Mouse (Mus musculus): ENCODE measurements around the gene Rhot1. TPM values are rescaled to one million over a fixed set of nuclear protein-coding genes. Genes with fewer than 3 reads are reported as not detected.

Gene Rhot1
- polyA plus RNA-seq, 1 experiment from 2014 or later: 65.2 TPM

DNA sequence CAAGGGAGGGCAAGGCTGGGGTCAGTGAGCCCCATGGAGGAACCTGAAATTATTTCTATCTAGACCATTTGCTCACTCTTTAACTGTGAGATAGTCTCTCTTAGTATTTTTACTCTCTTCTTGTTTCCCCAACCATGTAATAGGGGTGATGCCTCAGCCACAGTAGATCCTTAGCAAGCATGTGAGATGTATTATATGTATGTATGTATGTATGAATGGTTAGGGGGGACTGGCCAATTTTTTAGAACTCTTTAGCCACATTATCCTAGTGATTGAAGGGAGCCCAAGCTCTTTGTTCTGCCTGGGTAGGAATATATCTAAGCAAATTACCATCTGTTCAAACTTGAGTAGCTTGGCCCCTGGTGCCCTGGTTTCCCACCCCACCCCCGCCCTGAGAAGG is 104.6 kb downstream of the Rhot1 start:
- no peaks in the 10 kb centered on the region for H3K4me1 ChIP-seq (ENCODE audit: control insufficient read depth, insufficient read depth, low read length)
- H3K9me3 ChIP-seq (replicated peaks; ENCODE audit: control insufficient read depth, low read length): no peaks in the 10 kb centered on the region
- H3K27me3 ChIP-seq (ENCODE audit: control insufficient read depth, insufficient read depth, low read length): 0 out of 2 replicates have a peak, but pooled peaks cover 2% of the 10 kb centered on the region
- H3K27ac ChIP-seq (ENCODE audit: low read depth, low read length): no peak overlapping the region
- H3K9ac ChIP-seq (ENCODE audit: low read depth, low read length): no peak overlapping the region
- WGBS (ENCODE audit: insufficient replicate concordance): 68% methylated on average over 1 of the region's 1 CpGs
- H3K4me2 ChIP-seq: no peak overlapping the region
- no peak overlapping the region for H3K4me3 ChIP-seq (ENCODE audit: low read depth, low read length)
- ATAC-seq (replicated peaks; ENCODE audit: insufficient number of reproducible peaks, low FRiP score, low TSS enrichment): no peak
- no peaks in the 10 kb centered on the region for H3K36me3 ChIP-seq (ENCODE audit: control insufficient read depth, insufficient read depth, low read length)

- Histone ChIP-seq H3K27me3 (ENCODE audit: control insufficient read depth, insufficient read depth, low read length) (0 out of 2 replicates have a peak, but pooled peaks cover 2% of the 10 kb centered on the region), H3K4me1 (ENCODE audit: control insufficient read depth, insufficient read depth, low read length) (no peaks in the 10 kb centered on the region), H3K36me3 (ENCODE audit: control insufficient read depth, insufficient read depth, low read length) (no peaks in the 10 kb centered on the region), H3K4me3 (ENCODE audit: low read depth, low read length) (no peak overlapping the region), H3K27ac (ENCODE audit: low read depth, low read length) (no peak overlapping the region), H3K9ac (ENCODE audit: low read depth, low read length) (no peak overlapping the region), H3K4me2 (no peak overlapping the region), H3K9me3 (replicated peaks; ENCODE audit: control insufficient read depth, low read length) (no peaks in the 10 kb centered on the region)
- 72% methylated on average over 4 of the region's 4 CpGs for WGBS (ENCODE audit: insufficient replicate concordance)
- no peak for ATAC-seq (replicated peaks; ENCODE audit: insufficient number of reproducible peaks, low FRiP score, low TSS enrichment)
These were observed 105.1 kb downstream of the Rhot1 start for GRCm38 (mm10) chr11:80313944-80314343.

GRCm38 (mm10) chr11:80315743-80316639 is 107.2 kb downstream of the Rhot1 start:
- ATAC-seq (replicated peaks; ENCODE audit: insufficient number of reproducible peaks, low FRiP score, low TSS enrichment): no peak
- H3K4me2 ChIP-seq: no peak overlapping the region
- 56% methylated on average over 10 of the region's 10 CpGs for WGBS (ENCODE audit: insufficient replicate concordance)

More at GRCm38 (mm10) chr11:80315743-80316639, 107.2 kb downstream of the Rhot1 start:
- 0 out of 2 replicates have a peak, but pooled peaks cover 2% of the 10 kb centered on the region for H3K27me3 ChIP-seq (ENCODE audit: control insufficient read depth, insufficient read depth, low read length)
- no peak overlapping the region for H3K4me3 ChIP-seq (ENCODE audit: low read depth, low read length)
- no peak overlapping the region for H3K9ac ChIP-seq (ENCODE audit: low read depth, low read length)
- no peak overlapping the region for H3K27ac ChIP-seq (ENCODE audit: low read depth, low read length)
- no peaks in the 10 kb centered on the region for H3K4me1 ChIP-seq (ENCODE audit: control insufficient read depth, insufficient read depth, low read length)
- no peaks in the 10 kb centered on the region for H3K9me3 ChIP-seq (replicated peaks; ENCODE audit: control insufficient read depth, low read length)
- no peaks in the 10 kb centered on the region for H3K36me3 ChIP-seq (ENCODE audit: control insufficient read depth, insufficient read depth, low read length)

Other genes starting within 250 kb of the Rhot1 start
- gene Utp6, start 246.6 kb upstream of the Rhot1 start, polyA plus RNA-seq (2014; fragmentation: Nextera tagmentation; extraction: Ambion mirVana): 47.3 and 52.8 TPM in 2 replicates
- 16.9 and 22.0 TPM in 2 replicates for gene Suz12, start 215.9 kb upstream of the Rhot1 start, polyA plus RNA-seq (2014; fragmentation: Nextera tagmentation; extraction: Ambion mirVana)
- 41.3 and 45.1 TPM in 2 replicates for gene Crlf3, start 128.0 kb upstream of the Rhot1 start, polyA plus RNA-seq (2014; fragmentation: Nextera tagmentation; extraction: Ambion mirVana)
- gene Atad5, start 119.6 kb upstream of the Rhot1 start, polyA plus RNA-seq (2014; fragmentation: Nextera tagmentation; extraction: Ambion mirVana): 8.1 and 8.9 TPM in 2 replicates
- 28.2 and 31.5 TPM in 2 replicates for gene Tefm, start 66.8 kb upstream of the Rhot1 start, polyA plus RNA-seq (2014; fragmentation: Nextera tagmentation; extraction: Ambion mirVana)
- 0.39 and 0.73 TPM in 2 replicates for gene Adap2, start 54.9 kb upstream of the Rhot1 start, polyA plus RNA-seq (2014; fragmentation: Nextera tagmentation; extraction: Ambion mirVana)
- 6.1 and 8.3 TPM in 2 replicates for gene Rnf135, start 25.2 kb upstream of the Rhot1 start, polyA plus RNA-seq (2014; fragmentation: Nextera tagmentation; extraction: Ambion mirVana)
- 0.27 and 0.35 TPM in 2 replicates for gene Rhbdl3, start 91.9 kb downstream of the Rhot1 start, polyA plus RNA-seq (2014; fragmentation: Nextera tagmentation; extraction: Ambion mirVana)
- gene 5730455P16Rik, start 169.0 kb downstream of the Rhot1 start, polyA plus RNA-seq (2014; fragmentation: Nextera tagmentation; extraction: Ambion mirVana): 14.6 and 14.8 TPM in 2 replicates
- 189 and 200 TPM in 2 replicates for gene Zfp207, start 174.3 kb downstream of the Rhot1 start, polyA plus RNA-seq (2014; fragmentation: Nextera tagmentation; extraction: Ambion mirVana)
- gene Psmd11, start 219.6 kb downstream of the Rhot1 start, polyA plus RNA-seq (2014; fragmentation: Nextera tagmentation; extraction: Ambion mirVana): 185 and 215 TPM in 2 replicates

Data from heart, embryonic 11.5 days (tissue).